Mouse (Mus musculus): ENCODE results near the gene Igfbp4.

Igfbp4 gene

GRCm38 (mm10) chr11:99080902-99081543 lies 40.0 kb downstream of the Igfbp4 start:
- DNase-seq (ENCODE audit: low spot score in 2 of 2) = no peak

GRCm38 (mm10) chr11:99081566-99081965 lies 40.5 kb downstream of the Igfbp4 start:
- no peak for DNase-seq (ENCODE audit: low spot score in 2 of 2)

- no peak for DNase-seq (ENCODE audit: low spot score in 2 of 2)
These were observed 41.1 kb downstream of the Igfbp4 start for GRCm38 (mm10) chr11:99082098-99082497.

GRCm38 (mm10) chr11:99083516-99083915 lies 42.5 kb downstream of the Igfbp4 start:
- DNase-seq (ENCODE audit: low spot score in 2 of 2) = no peak

GRCm38 (mm10) chr11:99084366-99084765 lies 43.3 kb downstream of the Igfbp4 start:
- no peak for DNase-seq (ENCODE audit: low spot score in 2 of 2)

- no peak for DNase-seq (ENCODE audit: low spot score in 2 of 2)
These were observed 47.4 kb downstream of the Igfbp4 start for GRCm38 (mm10) chr11:99088486-99088885.

GRCm38 (mm10) chr11:99089077-99089601 lies 48.1 kb downstream of the Igfbp4 start, which contains the start of gene Tns4:
Tns4 (minus strand) TSS chr11:99089306.
- DNase-seq (ENCODE audit: low spot score in 2 of 2) = no peak

- DNase-seq (ENCODE audit: low spot score in 2 of 2) = no peak
These were observed 49.3 kb downstream of the Igfbp4 start for GRCm38 (mm10) chr11:99090391-99090790.

- DNase-seq (ENCODE audit: low spot score in 2 of 2) = no peak
These were observed 50.6 kb downstream of the Igfbp4 start for GRCm38 (mm10) chr11:99091666-99092065.

GRCm38 (mm10) chr11:99093740-99094139 lies 52.7 kb downstream of the Igfbp4 start:
- DNase-seq (ENCODE audit: low spot score in 2 of 2) = no peak

GRCm38 (mm10) chr11:99094911-99095676 lies 54.0 kb downstream of the Igfbp4 start:
- no peak for DNase-seq (ENCODE audit: low spot score in 2 of 2)

- no peak for DNase-seq (ENCODE audit: low spot score in 2 of 2)
These were observed 54.7 kb downstream of the Igfbp4 start for GRCm38 (mm10) chr11:99095759-99096158.

GRCm38 (mm10) chr11:99096417-99096816 lies 55.4 kb downstream of the Igfbp4 start:
- no peak for DNase-seq (ENCODE audit: low spot score in 2 of 2)

- DNase-seq (ENCODE audit: low spot score in 2 of 2) = no peak
These were observed 56.1 kb downstream of the Igfbp4 start for GRCm38 (mm10) chr11:99096996-99097774.

- no peak for DNase-seq (ENCODE audit: low spot score in 2 of 2)
These were observed 57.9 kb downstream of the Igfbp4 start for GRCm38 (mm10) chr11:99098924-99099323.

GRCm38 (mm10) chr11:99099516-99099915 lies 58.5 kb downstream of the Igfbp4 start:
- DNase-seq (ENCODE audit: low spot score in 2 of 2) = no peak

- no peak for DNase-seq (ENCODE audit: low spot score in 2 of 2)
These were observed 59.2 kb downstream of the Igfbp4 start for GRCm38 (mm10) chr11:99100215-99100614.

GRCm38 (mm10) chr11:99101693-99102092 lies 60.6 kb downstream of the Igfbp4 start:
- no peak for DNase-seq (ENCODE audit: low spot score in 2 of 2)

- no peak for DNase-seq (ENCODE audit: low spot score in 2 of 2)
These were observed 61.7 kb downstream of the Igfbp4 start for GRCm38 (mm10) chr11:99102575-99103270.

Measured in right cerebral cortex, adult 2 months (tissue).